In the genomic region with DNA sequence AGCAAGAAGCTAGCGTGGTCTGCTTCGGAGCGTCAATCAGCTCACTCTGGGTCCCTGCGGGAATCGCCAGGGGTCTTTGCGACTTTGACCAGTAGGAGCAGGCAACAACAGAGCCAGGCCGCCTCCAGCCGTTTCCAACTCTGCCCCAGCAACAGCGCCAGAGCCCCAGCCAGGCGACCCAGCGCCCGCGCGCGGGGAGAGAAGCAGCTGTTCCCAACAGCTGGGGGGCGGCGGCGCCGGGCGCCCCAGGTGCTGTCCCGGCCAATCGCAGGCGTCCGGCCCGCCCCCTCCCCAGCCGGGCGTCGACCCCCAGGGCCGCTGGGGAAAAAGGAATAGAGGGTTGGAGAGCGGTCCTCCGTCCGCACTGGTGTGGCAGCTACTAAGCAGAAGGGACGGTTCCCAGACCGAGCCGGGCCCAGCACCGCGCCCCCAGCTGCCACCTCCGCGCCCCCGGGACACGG, we compare ENCODE assay signal across 7 mouse cellular contexts. TPM values are rescaled to one million over a fixed set of nuclear protein-coding genes. Genes with fewer than 3 reads are reported as not detected.
DNase-seq lines count a peak whose midpoint lies in the region; ATAC-seq and TF ChIP-seq lines count a peak whose summit lies in the region.

Rbm24 (plus strand) TSS at position 294 of the 461 bp plus-strand sequence.

- H3K9ac ChIP-seq in forebrain, postnatal 0 days = peak within 1 kb of the TSS; percentile 79
- peak within 1 kb of the TSS; percentile 20; the same call in 1 of the 2 replicates for H3K9ac ChIP-seq in stomach, embryonic 15.5 days

- no peaks in the 10 kb centered on the region for H3K4me1 ChIP-seq in forebrain, postnatal 0 days (ENCODE audit: insufficient read depth)
- peaks cover 24% of the 10 kb centered on the region for H3K4me1 ChIP-seq in midbrain, embryonic 10.5 days
- peaks cover 6% of the 10 kb centered on the region; the same call in 1 of the 2 replicates for H3K4me1 ChIP-seq in stomach, embryonic 15.5 days

- peak within 1 kb of the TSS; percentile 70 for H3K4me3 ChIP-seq in forebrain, postnatal 0 days (ENCODE audit: low read depth, low read length)
- peak within 1 kb of the TSS; percentile 67 for H3K4me3 ChIP-seq in midbrain, embryonic 10.5 days
- H3K4me3 ChIP-seq in stomach, embryonic 15.5 days (replicated peaks) = peak within 1 kb of the TSS; percentile 52

- peak; percentile 33; the same call in 1 of the 2 replicates for TF ChIP-seq CTCF in forebrain, postnatal 0 days (IDR thresholded peaks at IDR 0.05; ENCODE audit: low read depth)

- WGBS in forebrain, postnatal 0 days = 3% methylated on average over 40 of the region's 41 CpGs
- under 1% methylated on average over 41 of the region's 41 CpGs for WGBS in midbrain, embryonic 10.5 days
- WGBS in stomach, embryonic 15.5 days = under 1% methylated on average over 39 of the region's 41 CpGs

- no peaks in the 10 kb centered on the region for H3K9me3 ChIP-seq in forebrain, postnatal 0 days (ENCODE audit: low read length)
- H3K9me3 ChIP-seq in midbrain, embryonic 10.5 days (replicated peaks) = no peaks in the 10 kb centered on the region
- no peaks in the 10 kb centered on the region for H3K9me3 ChIP-seq in stomach, embryonic 15.5 days

- peak within 1 kb of the TSS; percentile 76 for H3K27ac ChIP-seq in forebrain, postnatal 0 days (ENCODE audit: low read depth, low read length)
- H3K27ac ChIP-seq in midbrain, embryonic 10.5 days (replicated peaks) = peak within 1 kb of the TSS; percentile 90
- H3K27ac ChIP-seq in stomach, embryonic 15.5 days = no peak within 1 kb of the TSS

- peak; percentile 27 to 60 for DNase-seq in adrenal gland, adult 18-20 months (ENCODE audit: low spot score in 2 of 2)
- DNase-seq in cerebellum, adult 18-20 months = peak; percentile 6 to 32
- peak; percentile 55 for DNase-seq in forebrain, postnatal 0 days
- DNase-seq in heart, postnatal 36 days = peak; percentile 66 to 68
- peak in 1 of 2 experiments; percentile 58 for DNase-seq in left cerebral cortex, postnatal 25 days (ENCODE audit: low spot score in 2 of 2)
- DNase-seq in midbrain, embryonic 10.5 days (ENCODE audit: low spot score) = peak; percentile 86

- ATAC-seq in forebrain, postnatal 0 days = peak; percentile 75
- ATAC-seq in stomach, embryonic 15.5 days (ENCODE audit: insufficient read depth, low FRiP score, low read depth) = peak; percentile 66; the same call in 1 of the 2 replicates

- H3K36me3 ChIP-seq in forebrain, postnatal 0 days (ENCODE audit: insufficient read depth) = no peaks in the 10 kb centered on the region
- peaks cover 15% of the 10 kb centered on the region for H3K36me3 ChIP-seq in midbrain, embryonic 10.5 days
- H3K36me3 ChIP-seq in stomach, embryonic 15.5 days = no peaks in the 10 kb centered on the region

- H3K4me2 ChIP-seq in forebrain, postnatal 0 days (ENCODE audit: low read depth) = peak within 1 kb of the TSS; percentile 94
- H3K4me2 ChIP-seq in stomach, embryonic 15.5 days = peak within 1 kb of the TSS; percentile 95

- H3K27me3 ChIP-seq in forebrain, postnatal 0 days (ENCODE audit: insufficient read depth, low read length) = no peaks in the 10 kb centered on the region
- H3K27me3 ChIP-seq in midbrain, embryonic 10.5 days (ENCODE audit: low read depth, poor library complexity, severe bottlenecking) = peaks cover 13% of the 10 kb centered on the region; the same call in 1 of the 2 replicates
- H3K27me3 ChIP-seq in stomach, embryonic 15.5 days (replicated peaks) = no peaks in the 10 kb centered on the region

- intact Hi-C loops in heart, postnatal 36 days (cut with DNase I) = loop anchor here (5.0 kb wide), 1 partner anchor 106 kb away; no protein-coding TSS in a partner anchor
- intact Hi-C loops in left cerebral cortex, postnatal 25 days (cut with DNase I) = loop anchor here (2.0 to 10.0 kb wide), 5 partner anchors 55 to 247 kb away; partner anchors contain the start of gene Fam8a1

RNA-seq across cellular contexts. Expression of gene Rbm24, which starts in this region (rescaled TPM):
- 1 to 10 TPM; 2.2 to 4.6 TPM for total RNA-seq in adrenal gland, adult 18-20 months (2021)
- 29.8 and 32.6 TPM in 2 replicates for total RNA-seq in forebrain, postnatal 0 days (2014; rRNA removed)
- 5.6 and 5.7 TPM in 2 replicates for polyA plus RNA-seq in forebrain, postnatal 0 days (2015; fragmentation: Nextera tagmentation; extraction: Ambion mirVana)
- 100 to 1,000 TPM; 181 to 191 TPM for total RNA-seq in heart, postnatal 36 days (2021)
- 10 to 100 TPM; 26.5 to 26.8 TPM for total RNA-seq in left cerebral cortex, postnatal 25 days (2021)
- polyA plus RNA-seq in midbrain, embryonic 10.5 days (2016; fragmentation: Nextera tagmentation; extraction: Ambion mirVana) = 1.9 and 2.1 TPM in 2 replicates
- polyA plus RNA-seq in stomach, embryonic 15.5 days (2015; fragmentation: Nextera tagmentation; extraction: Ambion mirVana) = 2.2 and 2.3 TPM in 2 replicates
